Comparison of ENCODE assay signal across 9 mouse cellular contexts in genomic region chr14:35326306-35326705, GRCm38 (mm10).
DNase-seq lines count a peak whose midpoint lies in the region; ATAC-seq and TF ChIP-seq lines count a peak whose summit lies in the region.
"Had no signal": no experiment of that assay in that cellular context is flagged by ENCODE, and none has a peak within 500 bp of the region (broad histone marks: within the 10 kb centered on the region; RNA-seq: fewer than 3 reads in every experiment).

No protein-coding gene starts in this region.

- H3K9ac ChIP-seq in midbrain, postnatal 0 days (replicated peaks; ENCODE audit: low read length, poor library complexity, severe bottlenecking): no peak overlapping the region
- no peak overlapping the region for H3K9ac ChIP-seq in midbrain, embryonic 16.5 days (ENCODE audit: low read depth, low read length)
- H3K9ac ChIP-seq: embryonic facial prominence, embryonic 12.5 days had no signal

- no peak overlapping the region for H3K27ac ChIP-seq in kidney, adult 2 months (ENCODE audit: insufficient read depth, low read depth, low read length)
- H3K27ac ChIP-seq in midbrain, postnatal 0 days (ENCODE audit: low read depth, low read length): no peak overlapping the region
- H3K27ac ChIP-seq in midbrain, embryonic 16.5 days (ENCODE audit: low read length): no peak overlapping the region
- no peak overlapping the region for H3K27ac ChIP-seq in cortical plate, adult 2 months (ENCODE audit: insufficient read depth, low read length)
- H3K27ac ChIP-seq: embryonic facial prominence, embryonic 12.5 days had no signal

- no peak overlapping the region for H3K4me3 ChIP-seq in kidney, adult 2 months (ENCODE audit: insufficient read depth, low read depth, low read length)
- H3K4me3 ChIP-seq in midbrain, postnatal 0 days (ENCODE audit: low read depth, low read length): no peak overlapping the region
- no peak overlapping the region for H3K4me3 ChIP-seq in midbrain, embryonic 16.5 days (ENCODE audit: low read depth, low read length)
- no peak overlapping the region for H3K4me3 ChIP-seq in cortical plate, adult 2 months (ENCODE audit: insufficient read depth, low read length)
- H3K4me3 ChIP-seq: embryonic facial prominence, embryonic 12.5 days had no signal

- no peak for TF ChIP-seq POLR2A in kidney, adult 2 months (IDR thresholded peaks at IDR 0.05; ENCODE audit: low read depth, low read length)
- TF ChIP-seq POLR2A in cortical plate, adult 2 months (IDR thresholded peaks at IDR 0.05; ENCODE audit: extremely low read depth, insufficient read depth, low read length): no peak

- H3K4me1 ChIP-seq in kidney, adult 2 months (ENCODE audit: control insufficient read depth, insufficient read depth, low read length): no peaks in the 10 kb centered on the region
- H3K4me1 ChIP-seq in midbrain, postnatal 0 days (ENCODE audit: insufficient read depth, low read length): no peaks in the 10 kb centered on the region
- H3K4me1 ChIP-seq in midbrain, embryonic 16.5 days (ENCODE audit: control insufficient read depth, insufficient read depth, low read length): no peaks in the 10 kb centered on the region
- no peaks in the 10 kb centered on the region for H3K4me1 ChIP-seq in cortical plate, adult 2 months (ENCODE audit: control insufficient read depth, insufficient read depth, low read length)
- H3K4me1 ChIP-seq: embryonic facial prominence, embryonic 12.5 days had no signal

- peak; percentile 33 for TF ChIP-seq CTCF in kidney, adult 2 months (conservative IDR thresholded peaks at IDR 0.05; ENCODE audit: insufficient read depth, insufficient read length, low read depth, low read length)
- peak; percentile 69 for TF ChIP-seq CTCF in midbrain, postnatal 0 days (IDR thresholded peaks at IDR 0.05)
- TF ChIP-seq CTCF in cortical plate, adult 2 months (IDR thresholded peaks at IDR 0.05; ENCODE audit: extremely low read depth, insufficient read depth, low read length): peak; percentile 42

- ATAC-seq in midbrain, postnatal 0 days (ENCODE audit: low FRiP score): no peak
- no peak for ATAC-seq in midbrain, embryonic 16.5 days

- no peaks in the 10 kb centered on the region for H3K36me3 ChIP-seq in kidney, adult 2 months (ENCODE audit: control insufficient read depth, insufficient read depth, low read length)
- H3K36me3 ChIP-seq in midbrain, postnatal 0 days (ENCODE audit: insufficient read depth, low read length): 0 out of 2 replicates have a peak, but pooled peaks cover 2% of the 10 kb centered on the region
- no peaks in the 10 kb centered on the region for H3K36me3 ChIP-seq in midbrain, embryonic 16.5 days (ENCODE audit: control insufficient read depth, insufficient read depth, low read length)
- H3K36me3 ChIP-seq: embryonic facial prominence, embryonic 12.5 days had no signal

- H3K9me3 ChIP-seq in midbrain, postnatal 0 days (ENCODE audit: low read length): no peaks in the 10 kb centered on the region
- no peaks in the 10 kb centered on the region for H3K9me3 ChIP-seq in midbrain, embryonic 16.5 days (replicated peaks; ENCODE audit: control insufficient read depth, low read length, poor library complexity, severe bottlenecking)
- H3K9me3 ChIP-seq: embryonic facial prominence, embryonic 12.5 days had no signal

- no peaks in the 10 kb centered on the region for H3K27me3 ChIP-seq in kidney, adult 2 months (replicated peaks; ENCODE audit: control insufficient read depth, insufficient read depth, low read length)
- H3K27me3 ChIP-seq in midbrain, postnatal 0 days (ENCODE audit: insufficient read depth, low read length): no peaks in the 10 kb centered on the region
- no peaks in the 10 kb centered on the region for H3K27me3 ChIP-seq in midbrain, embryonic 16.5 days (ENCODE audit: control insufficient read depth, insufficient read depth, low read depth, low read length)
- H3K27me3 ChIP-seq: embryonic facial prominence, embryonic 12.5 days had no signal

- WGBS in kidney, adult 2 months: 67% methylated on average over 1 of the region's 1 CpGs
- 66% methylated on average over 1 of the region's 1 CpGs for WGBS in midbrain, postnatal 0 days
- 81% methylated on average over 1 of the region's 1 CpGs for WGBS in midbrain, embryonic 16.5 days

- H3K4me2 ChIP-seq in midbrain, postnatal 0 days (ENCODE audit: low read depth, low read length, poor library complexity, severe bottlenecking): no peak overlapping the region
- H3K4me2 ChIP-seq in midbrain, embryonic 16.5 days (ENCODE audit: low read length): no peak overlapping the region
- H3K4me2 ChIP-seq: embryonic facial prominence, embryonic 12.5 days had no signal

- DNase-seq in kidney, adult 2 months: peak; percentile 1
- DNase-seq in kidney, adult 18-20 months: no peak
- peak; percentile 25 for DNase-seq in midbrain, postnatal 0 days (ENCODE audit: low spot score)
- peak; percentile 47 for DNase-seq in retina, embryonic 14.5 days (ENCODE audit: low spot score)
- no peak for DNase-seq in spleen, postnatal 14 days (ENCODE audit: low spot score in 2 of 2)
- DNase-seq: thymus, postnatal 14 days had no signal

Comparison
In these comparisons a context has a peak if more than half of its experiments do, and no peak if none do; other contexts are left out.
1. DNase-seq: peak in kidney, adult 2 months (single experiment), midbrain, postnatal 0 days (single experiment) and retina, embryonic 14.5 days (single experiment); none in kidney, adult 18-20 months (single experiment) and spleen, postnatal 14 days (0 of 2).
2. Peak in every context shown above with its lines, with median percentiles within 50 percentile points of each other: CTCF ChIP-seq.